Mouse (Mus musculus) layer of hippocampus, adult 6 months (tissue): ENCODE results near the gene Gm17577. TPM values are rescaled to one million over a fixed set of nuclear protein-coding genes. Genes with fewer than 3 reads are reported as not detected.

Source experiments
- long read RNA-seq, 2 experiments: library from polyadenylated mRNA; unstranded; transcript quantifications; one replicate each; pipeline ENCODE4 v2.0.0; 2019 to 2020
- polyA plus RNA-seq: library from polyadenylated mRNA; unstranded; fragments of <200 nt; fragmentation: Nextera tagmentation; gene quantifications from 2 replicates; pipeline ENCODE4 v1.2.3, GENCODE M21; 2021

Gm17577 gene
- polyA plus RNA-seq, result not detected in 2 replicates
- long read RNA-seq, experiment 1, result 0 reads
- long read RNA-seq, experiment 2, result 0 reads

DNA sequence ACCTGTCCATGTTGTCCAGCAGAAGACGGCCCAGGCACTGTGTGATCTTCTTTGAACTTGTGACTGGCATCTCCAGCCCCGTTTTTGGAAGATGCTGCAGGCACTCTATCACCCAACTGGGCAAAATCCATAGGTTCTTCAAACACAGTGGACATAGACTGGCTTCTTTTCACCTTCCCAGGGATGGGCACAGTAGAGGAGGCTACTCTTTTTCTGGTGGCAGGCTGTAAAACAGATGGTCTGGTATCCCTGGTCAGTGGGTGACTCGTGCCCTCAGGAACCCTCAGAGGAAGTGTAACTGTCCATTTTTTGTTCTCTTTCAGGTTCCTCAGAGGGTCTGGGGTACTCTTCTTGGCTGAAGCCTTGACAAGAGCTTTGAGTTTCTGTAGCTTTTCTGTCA lies at the start of gene Gm17577:
Gene Gm17577, minus strand, starts transcription at position 101 of the 400 bp plus-strand sequence.

DNA sequence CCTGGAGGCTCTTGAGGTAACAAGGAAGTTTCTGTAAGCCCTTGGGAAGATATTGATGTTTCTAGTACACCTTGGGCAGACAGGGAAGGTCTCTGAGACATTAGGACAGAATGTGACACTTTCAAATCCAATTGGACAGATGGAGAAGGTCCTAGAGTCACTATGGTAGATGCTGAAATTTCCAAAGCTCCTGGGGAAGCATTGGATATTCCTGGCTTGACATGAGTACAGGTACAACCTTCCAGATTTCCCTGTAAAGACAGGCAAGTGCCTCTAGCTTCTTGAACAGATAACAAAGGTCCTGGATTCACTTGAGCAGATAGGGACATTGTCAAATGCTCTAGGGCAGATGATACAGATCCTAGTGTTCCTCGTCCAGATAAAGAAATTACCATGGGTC lies 24.3 kb downstream of the Gm17577 start, which contains the start of gene Srsx:
Gene Srsx, minus strand, starts transcription at position 101 of the 400 bp plus-strand sequence.

Other genes starting within 250 kb of the Gm17577 start
- not detected in 2 replicates for gene Gm17521, start 217.2 kb downstream of the Gm17577 start, polyA plus RNA-seq
- gene Cldn34c1, start 143.4 kb downstream of the Gm17577 start, polyA plus RNA-seq, result 4.3 and 5.4 TPM in 2 replicates
- not detected in 2 replicates for gene Srsx, start 24.4 kb downstream of the Gm17577 start, polyA plus RNA-seq